Mouse (Mus musculus) urinary bladder, adult 2 months (tissue): ENCODE results near the gene Ect2. TPM values are rescaled to one million over a fixed set of nuclear protein-coding genes. Genes with fewer than 3 reads are reported as not detected.

Source experiments
- DNase-seq: peaks from one replicate; pipeline ENCODE4 v3.0.0; 2022; ENCODE audit warnings: low spot score
- polyA plus RNA-seq: library from polyadenylated mRNA; depleted of rRNA; stranded (reverse); fragments of >200 nt; gene quantifications from 2 replicates; pipeline ENCODE4 v1.2.3, GENCODE M21; 2012

Ect2 gene
- polyA plus RNA-seq, 1 experiment: 1.4 TPM

- no peak for DNase-seq
Measured at GRCm38 (mm10) chr3:27158910-27159309, 5.2 kb upstream of the Ect2 start.

DNA sequence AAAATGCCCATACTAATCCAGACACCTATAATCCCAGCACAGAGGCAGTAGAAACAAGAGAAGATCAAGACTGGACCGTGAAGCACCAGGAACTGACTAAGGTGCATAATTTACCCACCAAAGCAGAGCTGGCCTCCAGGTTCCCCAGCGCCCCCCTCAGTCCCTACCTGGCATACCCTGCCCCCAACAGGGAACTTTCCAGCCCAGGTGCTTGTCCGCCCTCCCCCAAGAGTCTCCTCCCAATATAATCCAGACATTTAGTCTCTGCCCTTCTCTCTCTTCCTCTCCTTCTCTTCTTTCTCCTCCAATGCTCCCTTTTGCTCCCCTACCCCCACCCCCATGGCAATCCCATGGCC is 2.9 kb upstream of the Ect2 start:
- DNase-seq: no peak

- no peak for DNase-seq
Measured at GRCm38 (mm10) chr3:27155856-27156593, 2.3 kb upstream of the Ect2 start.

- DNase-seq: no peak
Measured at GRCm38 (mm10) chr3:27155051-27155855, 1.6 kb upstream of the Ect2 start.

DNA sequence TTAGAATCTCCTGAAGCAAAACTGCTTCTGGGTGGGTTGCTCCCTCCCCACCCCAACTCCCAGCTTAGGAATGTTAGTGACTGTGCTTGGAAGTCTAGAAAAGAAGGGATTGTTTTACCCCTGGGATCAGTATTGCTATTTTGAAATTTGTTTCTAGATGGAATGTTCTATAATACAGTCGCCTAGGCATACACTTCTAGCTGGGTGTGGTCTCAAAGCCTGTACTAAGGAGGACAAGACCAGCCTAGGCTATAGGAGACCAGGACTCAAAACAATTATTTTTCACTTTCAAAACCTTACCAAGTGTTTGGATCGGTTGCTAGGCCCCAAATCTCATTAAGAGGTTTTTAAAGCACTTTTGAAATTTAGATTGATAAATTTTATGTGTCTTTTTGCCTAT is 602 bp upstream of the Ect2 start:
- DNase-seq: no peak

DNA sequence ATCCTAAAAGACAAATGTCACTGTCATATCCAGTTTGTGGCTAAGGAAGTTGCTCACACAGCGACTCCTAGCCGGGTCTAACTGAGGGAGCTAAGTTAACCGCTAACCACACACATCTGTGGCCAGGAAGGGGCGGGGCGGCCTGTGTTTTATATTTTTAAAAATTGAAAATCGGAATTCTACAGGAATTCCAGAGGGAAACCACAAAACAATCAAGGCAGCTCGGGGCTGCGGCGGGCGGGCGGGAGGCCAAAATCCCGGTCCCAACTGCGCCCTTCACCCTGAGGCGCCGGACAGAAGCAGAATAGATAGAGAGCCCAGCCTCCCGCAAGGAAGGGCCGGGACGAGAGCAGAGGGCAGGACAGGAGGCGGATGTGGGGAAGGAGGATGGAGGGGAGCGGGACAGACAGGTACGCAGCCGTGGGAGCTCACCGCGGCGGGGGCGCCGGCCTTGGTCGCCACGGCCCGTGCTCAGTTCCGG is 447 bp downstream of the Ect2 start:
- DNase-seq: no peak

GRCm38 (mm10) chr3:27145733-27146132 is 7.9 kb downstream of the Ect2 start:
- no peak for DNase-seq

- DNase-seq: no peak
Measured at GRCm38 (mm10) chr3:27143570-27143969, 10.1 kb downstream of the Ect2 start.

GRCm38 (mm10) chr3:27140101-27140500 is 13.6 kb downstream of the Ect2 start:
- DNase-seq: no peak

DNA sequence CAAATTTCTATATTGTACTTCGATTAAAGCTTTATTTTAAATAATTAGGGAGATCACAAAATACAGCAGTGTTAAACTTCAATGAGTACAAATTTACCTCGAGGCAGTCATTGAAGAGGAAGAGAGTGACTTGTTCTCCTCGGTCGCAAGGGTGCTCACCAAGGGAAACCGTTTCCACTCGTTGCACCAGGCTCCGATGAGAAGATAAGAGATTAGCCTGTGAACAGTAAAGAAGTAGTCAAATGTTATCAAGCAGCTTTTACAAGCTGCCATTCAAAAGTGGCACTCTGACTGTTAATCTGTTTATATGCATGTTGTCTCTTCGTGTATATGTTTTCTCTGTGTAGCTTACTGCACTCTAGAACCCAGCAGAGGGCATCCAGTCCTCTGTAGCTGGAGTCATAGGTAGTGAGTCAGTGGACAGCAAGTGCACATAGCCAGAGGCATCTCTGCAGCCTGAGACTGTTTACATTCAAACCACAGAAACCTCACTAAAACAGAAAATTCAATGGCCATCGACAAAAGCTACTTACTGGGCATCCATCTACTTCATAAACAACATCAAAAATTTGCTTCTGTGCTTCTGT is 31.7 kb downstream of the Ect2 start:
- DNase-seq: no peak

DNA sequence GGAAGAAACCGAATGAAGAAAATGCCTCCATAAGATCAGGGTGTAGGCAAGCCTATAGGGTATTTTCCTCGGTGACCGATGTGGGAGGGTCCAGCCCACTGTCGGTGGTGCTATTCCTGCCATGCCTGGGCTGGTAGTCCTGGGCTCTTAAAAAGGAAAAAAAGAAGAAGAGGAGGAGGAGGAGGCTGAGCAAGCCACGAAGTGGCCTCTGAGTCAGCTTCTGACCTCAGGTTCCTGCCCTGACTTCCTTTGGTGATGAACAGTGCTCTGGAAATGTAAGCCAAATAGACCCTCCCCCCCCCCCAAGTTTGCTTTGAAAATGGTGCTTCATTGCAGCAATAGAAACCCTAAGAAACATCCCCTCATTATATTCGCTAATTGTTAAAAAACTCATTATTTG is 32.7 kb downstream of the Ect2 start:
- no peak for DNase-seq

- DNase-seq: no peak
Measured at GRCm38 (mm10) chr3:27118227-27118626, 35.5 kb downstream of the Ect2 start.

DNA sequence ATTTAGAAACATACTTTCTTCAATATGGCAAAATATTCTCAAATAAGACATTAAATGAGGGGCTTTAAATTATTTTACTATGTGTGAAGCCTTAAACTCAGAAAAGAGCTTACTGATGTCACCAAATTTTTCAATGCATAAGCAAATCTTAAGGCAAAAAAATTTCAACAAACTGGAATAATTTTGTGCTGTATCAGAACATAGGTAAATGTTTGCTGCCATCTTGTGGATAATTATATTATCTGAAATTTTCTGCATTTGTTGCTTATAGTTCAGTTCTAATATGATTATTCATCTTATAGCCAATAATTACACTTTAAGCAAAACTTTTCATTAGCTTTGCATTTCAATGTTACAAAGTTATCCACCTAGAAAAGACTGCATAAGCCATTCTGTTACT is 42.8 kb downstream of the Ect2 start:
- DNase-seq: no peak

DNA sequence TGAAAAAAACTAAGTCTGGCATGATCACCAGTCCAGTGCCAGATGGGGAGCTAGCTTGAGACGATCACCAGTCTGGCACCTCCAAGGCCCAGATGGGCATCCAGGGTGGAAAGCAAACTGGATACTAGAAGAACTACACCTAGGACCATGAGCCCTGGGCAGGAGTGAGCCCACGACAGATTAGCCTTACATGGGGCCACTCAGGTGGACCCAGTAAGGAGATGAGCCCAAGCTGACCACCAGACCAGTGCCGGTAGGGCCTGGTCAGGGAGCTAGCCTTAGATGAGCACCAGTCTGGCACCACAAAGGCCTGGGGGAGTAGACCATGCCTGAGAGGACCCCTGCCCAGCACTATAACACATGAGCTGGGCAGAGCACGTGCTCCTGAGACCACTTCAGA is 44.6 kb downstream of the Ect2 start:
- no peak for DNase-seq

DNA sequence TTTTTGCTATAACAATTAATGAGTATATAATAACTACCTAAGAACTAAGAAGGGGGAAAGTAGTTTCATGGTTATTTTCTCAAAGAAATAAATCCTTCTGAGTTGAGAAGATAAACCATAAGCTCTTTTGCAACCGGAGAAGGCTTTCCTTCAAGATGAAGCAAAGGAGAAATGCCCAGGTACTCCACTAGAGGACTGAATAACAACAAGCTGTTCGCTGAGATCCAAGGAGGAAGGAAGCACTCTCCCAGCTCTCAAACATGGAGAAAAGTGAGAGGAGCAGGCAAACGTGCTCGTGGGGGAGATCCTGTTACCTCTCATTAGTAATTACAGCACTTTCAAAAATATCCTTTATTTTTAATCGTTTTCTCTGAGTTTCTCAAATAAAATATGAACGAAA is 46.5 kb downstream of the Ect2 start:
- no peak for DNase-seq

DNA sequence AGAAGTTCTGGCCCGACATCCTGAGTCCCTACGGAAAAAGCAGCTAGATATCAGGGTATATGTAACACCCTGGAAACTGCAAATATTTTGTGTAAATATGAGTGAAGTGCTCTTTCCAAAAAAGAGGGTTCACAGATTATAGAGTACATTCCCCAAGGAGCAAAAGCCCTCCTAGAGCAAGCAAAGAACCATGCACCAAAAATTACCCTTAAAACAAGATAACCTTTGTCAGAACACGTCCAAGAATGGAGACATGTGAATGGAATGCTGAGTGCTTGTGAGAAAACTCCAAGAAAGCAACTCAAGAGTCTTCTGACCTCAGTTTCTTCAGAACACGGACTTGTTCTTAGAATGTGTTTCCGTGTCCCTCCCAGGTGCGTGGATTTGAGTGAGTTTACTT is 50.7 kb downstream of the Ect2 start:
- no peak for DNase-seq

DNA sequence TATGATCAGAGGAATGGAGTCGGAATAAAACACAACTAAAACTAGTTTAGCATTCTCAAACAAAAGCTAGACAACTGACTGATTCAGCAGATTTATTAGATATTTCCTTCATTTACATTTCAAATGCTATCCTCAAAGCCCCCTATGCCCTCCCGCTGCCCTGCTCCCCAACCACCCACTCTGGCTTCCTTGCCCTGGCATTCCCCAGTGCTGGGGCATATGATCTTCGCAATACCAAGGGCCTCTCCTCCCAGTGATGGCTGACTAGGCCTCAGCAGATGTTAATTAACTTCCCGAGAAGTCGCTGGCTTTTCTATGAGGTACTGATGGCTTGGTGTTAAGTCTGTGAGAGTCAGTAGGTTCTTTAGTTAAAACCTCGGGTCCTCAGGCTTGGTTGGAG is 55.0 kb downstream of the Ect2 start:
- no peak for DNase-seq

- DNase-seq: no peak
Measured at GRCm38 (mm10) chr3:27086221-27086620, 67.5 kb downstream of the Ect2 start.

GRCm38 (mm10) chr3:27081229-27082060 is 72.2 kb downstream of the Ect2 start:
- DNase-seq: no peak

GRCm38 (mm10) chr3:27080061-27080770 is 73.5 kb downstream of the Ect2 start:
- no peak for DNase-seq

- no peak for DNase-seq
Measured at GRCm38 (mm10) chr3:27073884-27074283, 79.8 kb downstream of the Ect2 start.
